Mouse (Mus musculus): ENCODE results near the gene Opn3.

The Opn3 gene

DNA sequence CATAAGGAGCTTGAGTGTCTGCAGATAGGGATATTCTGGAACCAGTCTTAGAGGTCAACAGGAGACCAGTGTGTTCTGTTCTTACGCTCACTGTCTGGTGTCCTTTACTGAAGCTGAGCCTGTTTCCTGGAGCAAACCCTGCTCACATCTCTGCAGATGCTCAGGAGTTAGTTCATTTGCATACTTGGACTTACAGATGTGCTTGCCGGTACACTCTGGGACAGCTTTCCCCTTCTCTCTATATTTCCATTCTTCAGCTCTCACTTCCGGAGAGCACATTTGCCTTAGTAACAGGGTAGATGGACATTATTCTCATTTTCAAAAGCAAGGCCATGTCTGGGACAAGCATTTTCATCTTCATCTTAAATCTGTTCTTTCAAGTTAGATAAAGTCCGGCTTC lies 44.0 kb downstream of the Opn3 start:
- DNase-seq (ENCODE audit: low spot score in 2 of 2) = no peak

DNA sequence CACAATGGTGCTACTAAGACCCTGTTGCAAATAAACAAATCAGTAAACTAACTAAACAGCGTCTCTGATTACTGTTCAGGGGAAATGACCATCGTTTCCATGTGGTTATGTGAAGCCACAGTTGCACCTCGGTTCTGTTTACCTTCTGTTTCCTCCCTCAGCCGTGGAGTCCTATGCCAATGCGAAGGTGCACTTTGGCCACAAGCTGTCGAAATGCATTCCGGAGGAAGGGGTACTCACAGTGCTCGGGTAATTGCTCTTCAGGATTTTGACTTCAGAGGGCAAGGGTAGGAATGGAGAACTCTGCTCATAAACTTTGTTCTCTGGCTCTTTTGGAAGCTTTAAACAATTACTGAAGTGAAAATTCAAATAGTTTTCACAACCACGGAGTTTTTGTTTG lies 45.6 kb downstream of the Opn3 start:
- DNase-seq (ENCODE audit: low spot score in 2 of 2) = no peak

- no peak for DNase-seq (ENCODE audit: low spot score in 2 of 2)
Observed at GRCm38 (mm10) chr1:175643496-175644265, 48.9 kb downstream of the Opn3 start.

DNA sequence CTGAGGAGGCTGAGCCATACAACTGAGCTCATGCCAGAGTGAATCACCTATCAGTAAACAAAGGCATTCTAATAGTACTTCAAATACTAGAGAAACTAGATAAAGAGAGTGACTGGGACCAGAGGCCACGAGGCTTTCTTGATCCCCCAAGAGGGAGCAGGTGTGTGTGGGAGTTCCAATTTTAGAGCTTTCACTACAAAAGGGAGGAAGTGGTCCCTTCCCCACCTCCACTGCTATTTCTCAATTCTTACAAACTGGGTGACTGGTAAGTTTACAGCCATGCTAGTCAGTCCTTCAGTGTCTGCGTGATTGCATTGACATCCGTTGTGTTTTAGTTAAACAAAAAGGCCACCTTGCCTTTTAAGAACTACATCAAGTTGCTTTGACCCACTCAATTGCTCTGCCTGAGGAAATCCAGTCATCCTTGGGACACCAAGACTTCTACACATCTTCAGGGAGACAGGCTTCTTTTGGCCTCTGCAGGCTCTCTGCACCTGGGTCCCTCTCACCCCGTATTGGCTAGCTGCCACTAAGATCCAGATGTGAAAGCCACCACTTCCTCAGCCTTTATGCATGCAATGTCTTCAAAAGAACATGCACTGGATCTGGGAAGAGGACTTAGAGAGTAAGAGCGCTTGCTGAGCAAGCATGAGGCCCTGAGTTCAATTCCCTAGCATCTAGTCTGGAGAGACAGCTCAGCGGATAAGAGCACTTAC lies 52.0 kb downstream of the Opn3 start:
- no peak for DNase-seq (ENCODE audit: low spot score in 2 of 2)

- DNase-seq (ENCODE audit: low spot score in 2 of 2) = no peak
Observed at GRCm38 (mm10) chr1:175639072-175639471, 53.5 kb downstream of the Opn3 start.

DNA sequence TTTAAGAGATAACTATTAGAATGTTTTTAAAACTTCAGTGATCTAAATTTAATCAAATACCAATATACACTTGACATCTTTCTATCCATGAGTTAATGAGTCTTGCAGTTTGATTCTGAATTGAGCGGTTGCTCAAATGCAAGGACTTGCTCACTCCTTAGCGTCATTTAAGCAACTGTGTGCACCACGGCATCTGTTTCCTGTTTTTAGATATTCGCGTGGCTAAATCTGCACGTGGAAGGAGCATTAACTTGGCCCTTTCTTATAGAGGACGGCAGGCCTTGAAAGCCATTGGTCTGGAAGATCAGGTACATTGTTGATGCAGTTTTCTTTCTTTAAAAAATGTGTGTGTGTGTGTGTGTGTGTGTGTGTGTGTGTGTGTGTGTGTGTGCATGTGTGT lies 54.9 kb downstream of the Opn3 start:
- no peak for DNase-seq (ENCODE audit: low spot score in 2 of 2)

DNA sequence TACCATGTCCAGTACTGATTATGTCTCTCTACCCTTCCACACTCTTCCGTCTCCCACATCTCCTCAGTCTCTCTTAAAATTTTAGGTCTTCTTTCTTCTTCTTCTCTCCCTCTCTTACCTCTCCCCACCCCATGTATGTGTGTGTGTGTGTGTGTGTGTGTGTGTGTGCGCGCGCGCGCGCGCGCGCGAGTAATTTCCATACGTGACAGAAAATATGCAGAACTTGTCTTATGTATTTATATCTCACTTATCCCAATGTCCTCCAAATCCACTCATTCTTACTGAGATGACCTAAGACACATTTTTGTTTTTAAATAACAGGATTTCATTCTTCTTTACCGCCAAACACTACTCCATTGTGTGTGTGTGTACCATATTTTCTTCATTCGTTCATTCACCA lies 60.1 kb downstream of the Opn3 start:
- no peak for DNase-seq (ENCODE audit: low spot score in 2 of 2)

- no peak for DNase-seq (ENCODE audit: low spot score in 2 of 2)
Observed at GRCm38 (mm10) chr1:175631721-175632221, 60.8 kb downstream of the Opn3 start.

DNA sequence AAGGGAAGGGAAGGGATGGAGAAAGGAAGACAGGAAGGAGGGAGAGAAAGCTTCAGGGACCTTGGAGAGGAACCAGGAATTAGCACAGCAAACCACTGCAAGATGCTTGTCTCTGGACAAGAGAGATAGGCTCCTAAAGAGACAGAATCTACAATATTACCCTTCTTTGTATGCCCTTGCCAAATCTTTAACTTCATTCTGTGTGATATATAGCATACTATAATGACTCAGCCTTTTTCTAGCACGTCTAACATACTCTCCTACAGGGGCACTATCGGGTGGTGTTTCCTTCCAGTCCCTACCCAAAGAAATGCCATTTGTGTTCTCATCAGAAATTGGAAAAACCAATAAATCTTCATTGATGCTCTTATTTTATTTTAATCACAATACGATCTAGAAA lies 61.5 kb downstream of the Opn3 start:
- DNase-seq (ENCODE audit: low spot score in 2 of 2) = no peak

DNA sequence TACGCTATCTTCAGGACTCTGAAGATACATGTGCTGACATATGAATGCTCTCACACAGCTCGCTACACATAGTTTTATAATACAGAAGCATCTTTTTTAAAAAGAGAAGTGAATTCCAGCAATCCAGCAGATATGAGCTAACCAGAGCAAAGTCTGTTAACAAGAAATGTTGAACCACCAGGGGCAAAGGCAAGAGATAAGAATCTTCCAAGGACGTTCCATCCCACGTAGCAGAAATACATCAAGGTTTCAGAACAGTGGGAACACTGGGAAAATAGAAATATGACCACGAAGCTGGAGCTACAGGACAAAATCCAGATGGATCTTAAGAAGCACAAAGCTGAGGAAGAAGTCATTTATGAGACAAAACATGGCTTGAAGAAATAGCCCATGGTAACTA lies 62.2 kb downstream of the Opn3 start:
- no peak for DNase-seq (ENCODE audit: low spot score in 2 of 2)

GRCm38 (mm10) chr1:175629248-175629647 lies 63.3 kb downstream of the Opn3 start:
- no peak for DNase-seq (ENCODE audit: low spot score in 2 of 2)

DNA sequence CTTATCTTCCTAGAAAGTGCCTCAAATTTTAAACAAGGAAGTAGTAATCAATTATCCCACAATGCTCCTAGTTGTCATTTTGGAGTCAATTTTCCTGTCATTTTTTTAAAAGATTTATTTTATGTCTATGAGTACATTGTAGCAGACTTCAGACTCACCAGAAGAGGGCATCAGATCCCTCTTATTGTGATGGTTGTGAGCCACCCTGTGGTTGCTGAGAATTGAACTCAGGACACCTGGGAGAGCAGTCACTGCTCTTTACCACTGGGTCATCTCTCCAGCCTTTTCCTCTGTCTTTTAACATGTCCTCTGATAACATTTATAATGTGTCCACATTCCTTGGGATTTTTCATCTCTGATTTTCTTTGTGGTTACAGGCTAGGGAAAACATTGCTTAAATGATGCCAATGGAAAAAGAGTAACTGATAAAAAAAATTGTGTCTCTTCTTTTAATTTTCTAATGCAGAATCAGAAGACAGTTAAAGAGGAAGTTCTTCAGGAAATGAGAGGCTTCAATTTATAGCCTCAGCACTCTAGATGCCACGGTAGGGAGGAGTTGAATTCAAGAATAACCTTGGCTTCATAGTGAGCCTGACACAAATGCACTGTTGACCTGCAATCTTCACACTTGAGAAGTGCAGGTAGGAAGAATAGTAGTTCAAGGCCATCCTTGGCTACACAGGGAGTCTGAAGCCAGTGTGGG lies 66.4 kb downstream of the Opn3 start:
- DNase-seq (ENCODE audit: low spot score in 2 of 2) = no peak

DNA sequence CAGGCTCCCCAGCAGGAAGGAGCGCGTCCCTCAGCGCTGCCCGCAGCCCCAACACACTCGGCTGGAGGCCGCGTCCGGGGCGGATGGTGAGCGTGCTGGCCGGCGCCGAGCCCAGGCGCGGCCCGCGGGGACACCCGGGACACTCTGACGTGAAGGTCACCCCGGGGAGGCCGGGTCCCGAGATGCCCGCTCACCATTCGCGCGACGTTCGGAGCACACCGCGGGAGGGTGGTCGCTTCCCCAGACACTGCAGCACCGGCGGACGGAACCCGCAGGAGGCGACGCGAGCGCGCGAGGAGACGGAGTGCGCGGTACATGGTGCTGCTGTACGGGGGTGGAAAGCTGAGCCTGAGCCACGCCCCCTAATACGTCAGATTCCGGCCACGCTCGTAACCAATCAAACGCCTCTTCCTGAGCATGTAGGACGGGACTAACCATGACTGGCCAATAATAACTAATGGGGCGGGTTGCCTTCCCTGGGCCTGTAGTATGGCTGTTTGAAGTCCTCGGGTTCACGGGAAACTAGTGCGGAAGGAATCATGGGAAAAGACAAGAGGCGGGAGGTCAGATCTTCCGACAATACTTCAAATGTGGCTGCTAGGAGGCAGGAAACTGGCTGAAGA lies 67.2 kb downstream of the Opn3 start, which contains the start of gene Fh1:
Gene Fh1 (minus strand): TSS at position 379 of the 623 bp plus-strand sequence.
- DNase-seq (ENCODE audit: low spot score in 2 of 2) = peak; percentile 84 to 95

- DNase-seq (ENCODE audit: low spot score in 2 of 2) = no peak
Observed at GRCm38 (mm10) chr1:175623656-175624055, 68.9 kb downstream of the Opn3 start.

DNA sequence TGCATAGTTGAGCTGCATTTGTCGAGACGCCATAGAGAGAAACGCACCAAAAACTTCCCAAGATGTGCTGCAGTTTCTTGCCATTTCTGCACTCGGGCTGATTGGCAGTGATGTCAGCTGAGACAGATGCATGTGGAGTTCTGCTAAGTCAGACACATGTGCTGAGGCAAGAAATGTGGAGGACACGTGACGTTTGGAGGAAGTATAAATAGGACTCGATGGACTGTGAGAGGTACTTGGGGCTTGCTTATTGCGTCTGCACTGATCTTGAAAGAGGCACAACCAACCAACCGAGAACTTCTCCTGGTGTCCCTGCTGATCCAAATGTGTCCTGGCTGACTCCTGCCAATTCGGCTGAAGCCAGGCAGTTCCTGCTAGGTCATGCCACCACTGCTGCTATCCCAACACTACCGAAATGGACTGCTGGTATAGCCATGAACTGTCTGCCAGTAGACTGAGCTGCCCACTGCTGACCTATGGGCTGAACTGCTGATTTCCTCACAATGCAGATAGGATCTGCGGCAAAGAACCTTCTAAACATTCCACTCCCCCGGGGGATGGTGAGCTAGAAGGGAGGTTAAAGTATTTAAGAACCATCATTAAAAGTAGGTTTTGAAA lies 72.7 kb downstream of the Opn3 start, which contains the start of gene Kmo:
Gene Kmo (plus strand): TSS at position 568 of the 618 bp plus-strand sequence.
- no peak for DNase-seq (ENCODE audit: low spot score in 2 of 2)

DNA sequence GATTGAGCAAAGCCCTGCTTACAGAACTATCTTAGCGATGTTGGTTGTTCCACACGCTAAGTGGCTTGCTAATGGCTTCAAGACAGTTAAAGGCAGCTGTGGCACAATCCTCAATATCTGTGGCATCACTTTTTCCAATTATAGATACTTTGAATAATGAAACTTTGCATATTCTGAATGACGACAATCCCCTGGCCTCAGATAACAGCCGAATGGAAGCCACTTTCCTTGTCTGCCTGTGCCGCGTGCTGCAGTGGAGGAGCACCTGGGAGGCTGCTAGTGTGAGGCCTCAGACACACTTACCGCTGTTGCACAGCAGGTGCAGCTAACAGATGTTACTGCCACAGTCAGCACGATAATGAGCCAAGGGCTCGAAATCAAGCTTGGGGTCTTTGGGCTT lies 77.6 kb downstream of the Opn3 start:
- no peak for DNase-seq (ENCODE audit: low spot score in 2 of 2)
